Mouse (Mus musculus): ENCODE measurements around the gene Fcrls. TPM values are rescaled to one million over a fixed set of nuclear protein-coding genes. Genes with fewer than 3 reads are reported as not detected.

Gene Fcrls
- polyA plus RNA-seq, 1 experiment from 2014 or later: 9.0 TPM

- H3K36me3 ChIP-seq (replicated peaks; ENCODE audit: control insufficient read depth, insufficient read depth, low read depth, low read length): no peaks in the 10 kb centered on the region
- ATAC-seq (replicated peaks; ENCODE audit: insufficient number of reproducible peaks, low FRiP score, low TSS enrichment, low read depth): no peak
- H3K27ac ChIP-seq (replicated peaks; ENCODE audit: low read depth, low read length): no peak overlapping the region
- no peaks in the 10 kb centered on the region for H3K27me3 ChIP-seq (ENCODE audit: control insufficient read depth, insufficient read depth, low read length)
- H3K9me3 ChIP-seq (replicated peaks; ENCODE audit: control insufficient read depth, low read length): no peaks in the 10 kb centered on the region
- H3K4me1 ChIP-seq (ENCODE audit: control insufficient read depth, insufficient read depth, low read length): no peaks in the 10 kb centered on the region
- no peak overlapping the region for H3K9ac ChIP-seq (replicated peaks; ENCODE audit: low read length)
- H3K4me2 ChIP-seq (ENCODE audit: low read depth, low read length): no peak overlapping the region
- no peak overlapping the region for H3K4me3 ChIP-seq (ENCODE audit: low read depth, low read length)
- WGBS: 3% methylated on average over 2 of the region's 2 CpGs
- DNase-seq (ENCODE audit: low spot score): peak; percentile 71
Measured at GRCm38 (mm10) chr3:87243654-87244053, 19.9 kb downstream of the Fcrls start.

- H3K9ac ChIP-seq (replicated peaks; ENCODE audit: low read length): no peak overlapping the region
- no peaks in the 10 kb centered on the region for H3K27me3 ChIP-seq (ENCODE audit: control insufficient read depth, insufficient read depth, low read length)
- no peaks in the 10 kb centered on the region for H3K9me3 ChIP-seq (replicated peaks; ENCODE audit: control insufficient read depth, low read length)
- H3K27ac ChIP-seq (replicated peaks; ENCODE audit: low read depth, low read length): no peak overlapping the region
- WGBS: 80% methylated on average over 4 of the region's 4 CpGs
- no peaks in the 10 kb centered on the region for H3K36me3 ChIP-seq (replicated peaks; ENCODE audit: control insufficient read depth, insufficient read depth, low read depth, low read length)
- ATAC-seq (replicated peaks; ENCODE audit: insufficient number of reproducible peaks, low FRiP score, low TSS enrichment, low read depth) (no peak), DNase-seq (ENCODE audit: low spot score) (no peak)
- H3K4me3 ChIP-seq (ENCODE audit: low read depth, low read length): no peak overlapping the region
- no peak overlapping the region for H3K4me2 ChIP-seq (ENCODE audit: low read depth, low read length)
- no peaks in the 10 kb centered on the region for H3K4me1 ChIP-seq (ENCODE audit: control insufficient read depth, insufficient read depth, low read length)
Measured at GRCm38 (mm10) chr3:87240909-87241308, 22.6 kb downstream of the Fcrls start.

- ATAC-seq (replicated peaks; ENCODE audit: insufficient number of reproducible peaks, low FRiP score, low TSS enrichment, low read depth) (no peak), DNase-seq (ENCODE audit: low spot score) (no peak)
- Histone ChIP-seq H3K36me3 (replicated peaks; ENCODE audit: control insufficient read depth, insufficient read depth, low read depth, low read length) (no peaks in the 10 kb centered on the region), H3K9ac (replicated peaks; ENCODE audit: low read length) (no peak overlapping the region), H3K9me3 (replicated peaks; ENCODE audit: control insufficient read depth, low read length) (no peaks in the 10 kb centered on the region), H3K4me2 (ENCODE audit: low read depth, low read length) (no peak overlapping the region), H3K27ac (replicated peaks; ENCODE audit: low read depth, low read length) (no peak overlapping the region), H3K4me3 (ENCODE audit: low read depth, low read length) (no peak overlapping the region), H3K27me3 (ENCODE audit: control insufficient read depth, insufficient read depth, low read length) (no peaks in the 10 kb centered on the region), H3K4me1 (ENCODE audit: control insufficient read depth, insufficient read depth, low read length) (no peaks in the 10 kb centered on the region)
- 86% methylated on average over 4 of the region's 4 CpGs for WGBS
Measured at GRCm38 (mm10) chr3:87223636-87224035, 39.9 kb downstream of the Fcrls start.

GRCm38 (mm10) chr3:87222346-87222745 lies 41.2 kb downstream of the Fcrls start:
- Histone ChIP-seq H3K27ac (replicated peaks; ENCODE audit: low read depth, low read length) (no peak overlapping the region), H3K9ac (replicated peaks; ENCODE audit: low read length) (no peak overlapping the region), H3K36me3 (replicated peaks; ENCODE audit: control insufficient read depth, insufficient read depth, low read depth, low read length) (no peaks in the 10 kb centered on the region), H3K4me3 (ENCODE audit: low read depth, low read length) (no peak overlapping the region), H3K4me2 (ENCODE audit: low read depth, low read length) (no peak overlapping the region), H3K27me3 (ENCODE audit: control insufficient read depth, insufficient read depth, low read length) (no peaks in the 10 kb centered on the region), H3K9me3 (replicated peaks; ENCODE audit: control insufficient read depth, low read length) (no peaks in the 10 kb centered on the region), H3K4me1 (ENCODE audit: control insufficient read depth, insufficient read depth, low read length) (no peaks in the 10 kb centered on the region)
- DNase-seq (ENCODE audit: low spot score) (no peak), ATAC-seq (replicated peaks; ENCODE audit: insufficient number of reproducible peaks, low FRiP score, low TSS enrichment, low read depth) (no peak)
- WGBS: 89% methylated on average over 5 of the region's 5 CpGs

- H3K27ac ChIP-seq (replicated peaks; ENCODE audit: low read depth, low read length): no peak overlapping the region
- H3K27me3 ChIP-seq (ENCODE audit: control insufficient read depth, insufficient read depth, low read length): no peaks in the 10 kb centered on the region
- no peak overlapping the region for H3K9ac ChIP-seq (replicated peaks; ENCODE audit: low read length)
- no peak for DNase-seq (ENCODE audit: low spot score)
- no peak overlapping the region for H3K4me2 ChIP-seq (ENCODE audit: low read depth, low read length)
- no peaks in the 10 kb centered on the region for H3K9me3 ChIP-seq (replicated peaks; ENCODE audit: control insufficient read depth, low read length)
- no peak for ATAC-seq (replicated peaks; ENCODE audit: insufficient number of reproducible peaks, low FRiP score, low TSS enrichment, low read depth)
- H3K4me1 ChIP-seq (ENCODE audit: control insufficient read depth, insufficient read depth, low read length): no peaks in the 10 kb centered on the region
- no peaks in the 10 kb centered on the region for H3K36me3 ChIP-seq (replicated peaks; ENCODE audit: control insufficient read depth, insufficient read depth, low read depth, low read length)
- WGBS: 76% methylated on average over 11 of the region's 11 CpGs
- H3K4me3 ChIP-seq (ENCODE audit: low read depth, low read length): no peak overlapping the region
Measured at GRCm38 (mm10) chr3:87215176-87215575, 48.4 kb downstream of the Fcrls start.

- Histone ChIP-seq H3K4me2 (ENCODE audit: low read depth, low read length) (no peak overlapping the region), H3K9ac (replicated peaks; ENCODE audit: low read length) (no peak overlapping the region), H3K9me3 (replicated peaks; ENCODE audit: control insufficient read depth, low read length) (no peaks in the 10 kb centered on the region), H3K27ac (replicated peaks; ENCODE audit: low read depth, low read length) (no peak overlapping the region), H3K4me3 (ENCODE audit: low read depth, low read length) (no peak overlapping the region), H3K27me3 (ENCODE audit: control insufficient read depth, insufficient read depth, low read length) (no peaks in the 10 kb centered on the region), H3K36me3 (replicated peaks; ENCODE audit: control insufficient read depth, insufficient read depth, low read depth, low read length) (no peaks in the 10 kb centered on the region), H3K4me1 (ENCODE audit: control insufficient read depth, insufficient read depth, low read length) (no peaks in the 10 kb centered on the region)
- WGBS: 92% methylated on average over 19 of the region's 19 CpGs
- DNase-seq (ENCODE audit: low spot score) (no peak), ATAC-seq (replicated peaks; ENCODE audit: insufficient number of reproducible peaks, low FRiP score, low TSS enrichment, low read depth) (no peak)
Measured at GRCm38 (mm10) chr3:87214221-87214864, 49.2 kb downstream of the Fcrls start.

- Histone ChIP-seq H3K9me3 (replicated peaks; ENCODE audit: control insufficient read depth, low read length) (no peaks in the 10 kb centered on the region), H3K4me3 (ENCODE audit: low read depth, low read length) (no peak overlapping the region), H3K27me3 (ENCODE audit: control insufficient read depth, insufficient read depth, low read length) (no peaks in the 10 kb centered on the region), H3K4me1 (ENCODE audit: control insufficient read depth, insufficient read depth, low read length) (no peaks in the 10 kb centered on the region), H3K4me2 (ENCODE audit: low read depth, low read length) (no peak overlapping the region), H3K27ac (replicated peaks; ENCODE audit: low read depth, low read length) (no peak overlapping the region), H3K36me3 (replicated peaks; ENCODE audit: control insufficient read depth, insufficient read depth, low read depth, low read length) (no peaks in the 10 kb centered on the region), H3K9ac (replicated peaks; ENCODE audit: low read length) (no peak overlapping the region)
- DNase-seq (ENCODE audit: low spot score): no peak
- ATAC-seq (replicated peaks; ENCODE audit: insufficient number of reproducible peaks, low FRiP score, low TSS enrichment, low read depth): no peak
- whole genome bisulfite sequencing: 74% methylated on average over 5 of the region's 5 CpGs
Measured at GRCm38 (mm10) chr3:87206336-87207075, 57.0 kb downstream of the Fcrls start.

Data from embryonic facial prominence, embryonic 11.5 days (tissue).